Mouse (Mus musculus) C2C12 (cell line): ENCODE measurements around the gene Mia2. TPM values are rescaled to one million over a fixed set of nuclear protein-coding genes. Genes with fewer than 3 reads are reported as not detected.

Experiments
- H3K27me3 ChIP-seq: one replicate; pipeline ENCODE4 v1.6.1; 2011; ENCODE audit not compliant: control insufficient read depth, insufficient read depth, insufficient read length
- H3K36me3 ChIP-seq: one replicate; pipeline ENCODE4 v1.6.1; 2011; ENCODE audit not compliant: control insufficient read depth, insufficient read depth
- H3K4me3 ChIP-seq: one replicate; pipeline ENCODE4 v1.5.1; 2011; ENCODE audit warnings: mild to moderate bottlenecking, control low read depth; ENCODE audit not compliant: poor library complexity, insufficient read depth, severe bottlenecking
- H3K79me2 ChIP-seq: one replicate; pipeline ENCODE4 v1.6.1; 2011; ENCODE audit not compliant: control insufficient read depth, insufficient read depth
- H3K79me3 ChIP-seq: one replicate; pipeline ENCODE4 v1.6.1; 2011; ENCODE audit warnings: low read depth, control low read depth
- H3ac ChIP-seq: one replicate; pipeline ENCODE3; 2011; ENCODE audit warnings: low read depth; ENCODE audit not compliant: control insufficient read depth, insufficient read length
- CEBPB ChIP-seq: IDR thresholded peaks from one replicate; pipeline ENCODE4 v1.6.1; 2011; ENCODE audit warnings: low read depth, mild to moderate bottlenecking, control low read depth, moderate library complexity
- CTCF ChIP-seq: IDR thresholded peaks from one replicate; pipeline ENCODE4 v1.5.1; 2011; ENCODE audit not compliant: control insufficient read depth, insufficient read depth, insufficient read length
- FOSL1 ChIP-seq: IDR thresholded peaks from one replicate; pipeline ENCODE4 v1.8.0; 2011; ENCODE audit warnings: mild to moderate bottlenecking, low read length; ENCODE audit not compliant: poor library complexity, insufficient read depth, severe bottlenecking
- MAX ChIP-seq: IDR thresholded peaks from one replicate; pipeline ENCODE4 v1.6.1; 2011; ENCODE audit warnings: mild to moderate bottlenecking, control low read depth
- MYOD1 ChIP-seq: IDR thresholded peaks from one replicate; pipeline ENCODE4 v1.6.1; 2011; ENCODE audit warnings: low read depth; ENCODE audit not compliant: control insufficient read depth, insufficient read length
- MYOG ChIP-seq: IDR thresholded peaks from one replicate; pipeline ENCODE4 v1.6.1; 2011; ENCODE audit not compliant: control insufficient read depth, insufficient read length; ENCODE audit errors: extremely low read depth
- USF1 ChIP-seq: IDR thresholded peaks from one replicate; pipeline ENCODE4 v1.6.1; 2011; ENCODE audit warnings: low read depth, mild to moderate bottlenecking, control low read depth, moderate library complexity
- polyA plus RNA-seq: library from polyadenylated mRNA; unstranded; fragments of >200 nt; fragmentation: generic; extraction: Trizol; gene quantifications from one replicate; pipeline ENCODE4 v1.2.1, GENCODE M21; 2012; ENCODE audit warnings: missing spikeins

Mia2 gene
- polyA plus RNA-seq, 1 experiment: 13.3 TPM

DNA sequence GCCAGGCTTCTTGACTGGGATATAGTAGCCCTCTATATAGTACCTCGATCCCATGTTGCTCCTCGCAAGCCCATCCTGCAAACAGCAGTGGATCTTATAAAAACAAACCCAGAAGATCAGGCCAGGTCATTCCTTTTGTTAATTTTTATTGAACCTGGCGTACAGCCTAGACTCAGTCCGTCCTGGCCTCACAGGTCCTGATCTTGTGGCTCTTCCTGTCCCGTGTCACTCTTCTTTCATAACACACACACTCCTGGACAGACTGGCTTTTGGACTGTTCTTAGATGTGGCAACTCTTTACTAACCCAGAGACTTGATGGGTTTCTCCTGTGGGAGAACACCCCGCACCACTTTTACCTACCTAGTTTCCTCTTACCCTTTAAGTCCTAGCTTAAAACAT, 10.3 kb downstream of the Mia2 start:
- Histone ChIP-seq H3ac (no peak overlapping the region), H3K79me2 (no peaks in the 10 kb centered on the region), H3K27me3 (no peaks in the 10 kb centered on the region), H3K79me3 (no peaks in the 10 kb centered on the region), H3K36me3 (no peaks in the 10 kb centered on the region), H3K4me3 (no peak overlapping the region)
- no peak for TF ChIP-seq CTCF
- no peak for TF ChIP-seq CEBPB
- TF ChIP-seq MAX: no peak
- no peak for TF ChIP-seq USF1
- TF ChIP-seq MYOD1: no peak
- TF ChIP-seq FOSL1: no peak
- TF ChIP-seq MYOG: no peak

- Histone ChIP-seq H3K79me2 (no peaks in the 10 kb centered on the region), H3K79me3 (no peaks in the 10 kb centered on the region), H3ac (no peak overlapping the region), H3K27me3 (no peaks in the 10 kb centered on the region), H3K36me3 (no peaks in the 10 kb centered on the region), H3K4me3 (no peak overlapping the region)
- TF ChIP-seq MYOD1 (no peak), MYOG (no peak), MAX (no peak)
These were observed 10.9 kb downstream of the Mia2 start for GRCm38 (mm10) chr12:59106491-59106890.

GRCm38 (mm10) chr12:59107926-59108325, 12.3 kb downstream of the Mia2 start:
- Histone ChIP-seq H3K79me3 (no peaks in the 10 kb centered on the region), H3ac (no peak overlapping the region), H3K36me3 (no peaks in the 10 kb centered on the region), H3K4me3 (no peak overlapping the region), H3K79me2 (no peaks in the 10 kb centered on the region), H3K27me3 (no peaks in the 10 kb centered on the region)
- TF ChIP-seq CEBPB (no peak), MYOG (no peak), MYOD1 (no peak), MAX (no peak), CTCF (no peak), USF1 (no peak), FOSL1 (no peak)

GRCm38 (mm10) chr12:59117184-59117583, 21.6 kb downstream of the Mia2 start:
- Histone ChIP-seq H3K79me2 (no peaks in the 10 kb centered on the region), H3K36me3 (no peaks in the 10 kb centered on the region), H3K27me3 (no peaks in the 10 kb centered on the region), H3K4me3 (no peak overlapping the region), H3ac (no peak overlapping the region), H3K79me3 (no peaks in the 10 kb centered on the region)
- TF ChIP-seq MYOD1 (no peak), MYOG (no peak), CEBPB (no peak)

DNA sequence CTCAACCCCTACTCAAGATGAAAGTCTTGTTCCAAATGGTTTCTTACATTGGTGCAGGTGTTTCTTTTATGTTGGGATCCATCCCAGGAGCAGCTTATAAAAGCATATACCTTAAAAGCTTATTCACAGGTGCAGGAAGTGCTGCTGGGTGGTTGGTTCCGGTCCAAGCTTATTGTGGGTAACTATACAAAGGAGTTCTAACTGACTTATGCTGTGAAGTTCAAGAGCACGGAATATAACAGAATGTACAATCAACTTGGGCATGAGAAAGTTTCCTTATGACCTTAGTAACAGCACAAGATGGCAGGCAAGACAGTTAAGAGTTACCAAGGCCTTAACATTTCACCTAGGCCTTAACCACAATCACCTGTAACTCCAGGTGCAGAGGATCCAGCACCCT, 29.8 kb downstream of the Mia2 start:
- Histone ChIP-seq H3ac (no peak overlapping the region), H3K27me3 (no peaks in the 10 kb centered on the region), H3K79me3 (no peaks in the 10 kb centered on the region), H3K36me3 (no peaks in the 10 kb centered on the region), H3K4me3 (no peak overlapping the region), H3K79me2 (no peaks in the 10 kb centered on the region)
- TF ChIP-seq USF1 (no peak), MYOD1 (no peak), CEBPB (no peak), MYOG (no peak), CTCF (no peak), FOSL1 (no peak), MAX (no peak)

DNA sequence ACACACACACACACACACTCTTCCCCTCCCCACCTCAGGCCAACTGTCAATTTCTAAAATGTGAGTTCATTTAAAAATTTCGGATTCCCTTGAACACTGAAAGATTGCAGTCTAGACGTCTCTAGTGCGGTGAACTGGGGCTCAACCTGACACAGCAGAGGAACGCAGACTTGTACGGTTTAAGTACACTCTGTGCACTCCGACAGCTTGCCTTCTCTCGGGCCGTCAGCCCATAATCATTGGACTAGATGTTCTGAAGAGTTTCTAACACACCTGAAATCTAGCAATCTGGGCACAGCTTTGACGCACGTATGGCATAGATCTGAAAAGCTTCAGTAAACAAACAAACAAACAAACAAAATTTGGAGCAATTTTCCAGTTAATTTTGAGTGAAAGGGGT, 32.9 kb downstream of the Mia2 start:
- Histone ChIP-seq H3K27me3 (no peaks in the 10 kb centered on the region), H3ac (no peak overlapping the region), H3K36me3 (no peaks in the 10 kb centered on the region), H3K79me2 (peaks cover 22% of the 10 kb centered on the region), H3K4me3 (no peak overlapping the region), H3K79me3 (peaks cover 20% of the 10 kb centered on the region)
- TF ChIP-seq CTCF: no peak
- no peak for TF ChIP-seq FOSL1
- TF ChIP-seq USF1: no peak
- TF ChIP-seq MYOD1: no peak
- TF ChIP-seq CEBPB: no peak
- TF ChIP-seq MAX: no peak
- no peak for TF ChIP-seq MYOG
